Mouse (Mus musculus): ENCODE data around the gene Magea1. TPM values are rescaled to one million over a fixed set of nuclear protein-coding genes. Genes with fewer than 3 reads are reported as not detected.

Gene Magea1
- not detected in 2 replicates for polyA plus RNA-seq (2021; fragmentation: Nextera tagmentation)
- long read RNA-seq, experiment 1 = 0 reads
- long read RNA-seq, experiment 2 = 0 reads

DNA sequence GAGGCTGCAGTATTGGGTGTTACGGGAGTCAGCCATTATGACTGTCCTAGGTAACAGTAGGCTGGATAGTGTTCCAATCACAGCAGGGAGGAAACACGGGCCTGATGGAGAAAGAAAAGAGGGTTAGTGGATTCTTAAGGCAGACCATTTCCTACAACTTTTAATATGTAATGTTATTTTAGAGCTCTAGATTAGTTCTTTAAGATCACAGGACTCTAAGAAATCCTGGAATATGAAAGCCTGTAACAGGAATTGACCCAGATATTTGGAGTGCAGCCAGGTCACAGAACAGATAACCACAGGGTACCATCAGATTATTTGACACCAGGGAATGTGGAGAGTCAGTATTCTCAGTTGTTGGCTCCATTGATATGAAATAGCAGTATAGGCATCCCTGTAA lies at the start of gene Magea1:
Gene Magea1 (minus strand): TSS at position 101 of the 400 bp plus-strand sequence.

DNA sequence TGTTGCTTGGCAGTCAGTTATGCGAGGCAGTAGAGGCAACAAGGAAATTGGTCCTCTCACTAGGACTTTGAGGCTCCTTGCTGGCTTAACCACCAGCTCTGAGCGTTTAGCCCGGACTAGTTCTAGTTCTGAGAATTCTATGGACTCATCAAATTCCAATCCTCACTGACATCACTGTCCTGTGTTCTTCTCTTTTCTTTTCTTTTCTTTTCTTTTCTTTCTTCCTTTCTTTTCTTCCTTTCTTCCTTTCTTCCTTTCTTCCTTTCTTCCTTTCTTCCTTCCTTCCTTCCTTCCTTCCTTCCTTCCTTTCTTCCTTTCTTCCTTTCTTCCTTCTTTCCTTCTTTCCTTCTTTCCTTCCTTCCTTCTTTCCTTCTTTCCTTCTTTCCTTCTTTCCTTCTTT lies 38.7 kb upstream of the Magea1 start, which contains the start of gene Cldn34b2:
Gene Cldn34b2 (minus strand): TSS at position 101 of the 400 bp plus-strand sequence.

DNA sequence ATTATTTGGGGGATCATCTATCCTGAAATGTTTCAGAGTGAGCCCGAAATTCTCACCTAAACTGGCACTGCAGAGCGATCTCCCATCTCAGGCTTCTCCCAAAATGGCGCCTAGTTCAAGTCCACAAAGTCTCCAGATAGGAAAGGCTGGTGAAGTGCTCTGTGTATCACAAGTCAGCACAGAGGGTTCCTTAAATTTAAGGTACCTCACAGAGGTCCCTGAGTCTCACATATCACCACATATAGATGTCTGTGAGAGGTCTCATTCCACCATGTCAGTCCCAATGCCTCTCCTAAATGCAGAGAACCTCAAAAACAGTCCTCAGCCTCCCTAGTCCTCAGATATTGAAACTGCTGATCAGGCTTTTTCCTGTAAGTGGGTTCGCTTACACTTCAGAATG lies 4.0 kb upstream of the Magea1 start, which contains the start of gene Magea2:
Gene Magea2 (minus strand): TSS at position 101 of the 400 bp plus-strand sequence.

DNA sequence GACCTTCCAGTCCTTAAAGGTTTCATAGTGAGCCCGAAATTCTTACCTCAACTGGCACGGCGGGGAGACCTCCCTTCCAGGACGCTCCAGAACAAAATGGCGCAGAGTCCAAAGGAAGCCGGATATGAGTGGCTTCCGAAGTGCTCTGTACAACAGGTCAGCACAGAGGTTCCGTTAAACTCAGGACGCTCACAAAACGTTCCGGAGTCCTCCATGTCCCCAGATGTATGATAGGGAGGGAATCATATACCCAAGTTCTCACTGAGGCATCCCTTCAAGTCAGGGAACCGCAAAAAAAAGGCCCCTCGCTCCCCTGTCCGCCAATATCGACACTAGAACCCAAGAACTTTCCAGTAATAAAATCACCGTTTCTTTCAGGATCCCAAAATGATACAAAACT lies 26.5 kb downstream of the Magea1 start, which contains the start of gene Magea5:
Gene Magea5 (minus strand): TSS at position 101 of the 400 bp plus-strand sequence.

Other genes starting within 250 kb of the Magea1 start
- gene Cldn34b1, start 199.5 kb downstream of the Magea1 start, polyA plus RNA-seq (2021; fragmentation: Nextera tagmentation) = not detected in 2 replicates
- gene Magea6, start 153.8 kb downstream of the Magea1 start, polyA plus RNA-seq (2021; fragmentation: Nextera tagmentation) = not detected in 2 replicates
- not detected in 2 replicates for gene Magea3, start 140.3 kb downstream of the Magea1 start, polyA plus RNA-seq (2021; fragmentation: Nextera tagmentation)
- gene Magea8, start 93.9 kb downstream of the Magea1 start, polyA plus RNA-seq (2021; fragmentation: Nextera tagmentation) = not detected in 2 replicates
- gene Magea5, start 26.6 kb downstream of the Magea1 start, polyA plus RNA-seq (2021; fragmentation: Nextera tagmentation) = not detected in 2 replicates
- not detected in 2 replicates for gene Magea2, start 3.9 kb upstream of the Magea1 start, polyA plus RNA-seq (2021; fragmentation: Nextera tagmentation)
- not detected in 2 replicates for gene Cldn34b2, start 38.6 kb upstream of the Magea1 start, polyA plus RNA-seq (2021; fragmentation: Nextera tagmentation)
- 97.9 and 104 TPM in 2 replicates for gene Sat1, start 126.7 kb upstream of the Magea1 start, polyA plus RNA-seq (2021; fragmentation: Nextera tagmentation)
- gene Acot9, start 172.7 kb upstream of the Magea1 start, polyA plus RNA-seq (2021; fragmentation: Nextera tagmentation) = 24.1 and 24.7 TPM in 2 replicates